Comparison of ENCODE assay signal across 12 mouse cellular contexts in genomic region chr15:85294632-85295031, GRCm38 (mm10). TPM values are rescaled to one million over a fixed set of nuclear protein-coding genes. Genes with fewer than 3 reads are reported as not detected.
DNase-seq lines count a peak whose midpoint lies in the region; ATAC-seq and TF ChIP-seq lines count a peak whose summit lies in the region.
"Had no signal": no experiment of that assay in that cellular context is flagged by ENCODE, and none has a peak within 500 bp of the region (broad histone marks: within the 10 kb centered on the region; RNA-seq: fewer than 3 reads in every experiment).

No protein-coding gene starts in this region.

- no peak overlapping the region for H3K4me3 ChIP-seq in heart, adult 2 months
- H3K4me3 ChIP-seq in liver, postnatal 0 days (ENCODE audit: low read depth, low read length): no peak overlapping the region
- no peak overlapping the region for H3K4me3 ChIP-seq in liver, embryonic 12.5 days
- H3K4me3 ChIP-seq: forebrain, embryonic 13.5 days; megakaryocyte, embryonic 14.5 days had no signal

- 80% methylated on average over 3 of the region's 3 CpGs for WGBS in heart, adult 2 months
- 83% methylated on average over 3 of the region's 3 CpGs for WGBS in liver, postnatal 0 days (ENCODE audit: insufficient replicate concordance)
- 65% methylated on average over 3 of the region's 3 CpGs for WGBS in liver, embryonic 12.5 days (ENCODE audit: insufficient replicate concordance)

- H3K27ac ChIP-seq in heart, adult 2 months: no peak overlapping the region
- H3K27ac ChIP-seq in liver, postnatal 0 days (ENCODE audit: low read depth): no peak overlapping the region
- no peak overlapping the region for H3K27ac ChIP-seq in liver, embryonic 12.5 days

- no peak for TF ChIP-seq EP300 in heart, adult 2 months (IDR thresholded peaks at IDR 0.05; ENCODE audit: insufficient read depth, low read depth, low read length)
- no peak for TF ChIP-seq EP300 in liver, postnatal 0 days (IDR thresholded peaks at IDR 0.05; ENCODE audit: low read depth)

- no peak for DNase-seq in heart, adult 2 months
- no peak for DNase-seq in heart, adult 18-20 months
- no peak for DNase-seq in liver, postnatal 0 days
- DNase-seq in A20 (ENCODE audit: low read depth, low spot score): peak; percentile 23
- DNase-seq in ZHBTc4 (ENCODE audit: low read depth, low spot score): peak; percentile 70
- DNase-seq in adrenal gland, adult 2 months: no peak
- DNase-seq in layer of hippocampus, adult 9-10 months (ENCODE audit: low spot score): no peak
- DNase-seq: adrenal gland, postnatal 10 days; cerebellum, postnatal 10 days had no signal

- TF ChIP-seq CTCF in heart, adult 2 months (IDR thresholded peaks at IDR 0.05): peak; percentile 28
- peak; percentile 32 for TF ChIP-seq CTCF in liver, postnatal 0 days (IDR thresholded peaks at IDR 0.05; ENCODE audit: low read depth)

- intact Hi-C loops in heart, adult 2 months (cut with DNase I): no loop called here

- no peak overlapping the region for H3K9ac ChIP-seq in heart, adult 2 months (ENCODE audit: low read depth, low read length)
- H3K9ac ChIP-seq in liver, postnatal 0 days (replicated peaks): no peak overlapping the region
- H3K9ac ChIP-seq in liver, embryonic 12.5 days: no peak overlapping the region
- H3K9ac ChIP-seq: forebrain, embryonic 13.5 days had no signal

- no peaks in the 10 kb centered on the region for H3K36me3 ChIP-seq in heart, adult 2 months (ENCODE audit: control insufficient read depth, insufficient read depth, low read length)
- H3K36me3 ChIP-seq in liver, postnatal 0 days (replicated peaks; ENCODE audit: insufficient read depth, low read length): no peaks in the 10 kb centered on the region
- H3K36me3 ChIP-seq in liver, embryonic 12.5 days: no peaks in the 10 kb centered on the region

- no peaks in the 10 kb centered on the region for H3K27me3 ChIP-seq in heart, adult 2 months (ENCODE audit: control insufficient read depth, insufficient read depth, low read length)
- H3K27me3 ChIP-seq in liver, postnatal 0 days (ENCODE audit: insufficient read depth, low read length): no peaks in the 10 kb centered on the region
- no peaks in the 10 kb centered on the region for H3K27me3 ChIP-seq in liver, embryonic 12.5 days (replicated peaks)
- H3K27me3 ChIP-seq: forebrain, embryonic 13.5 days had no signal

- H3K9me3 ChIP-seq in liver, postnatal 0 days (ENCODE audit: low read length): no peaks in the 10 kb centered on the region
- no peaks in the 10 kb centered on the region for H3K9me3 ChIP-seq in liver, embryonic 12.5 days (replicated peaks)
- H3K9me3 ChIP-seq: forebrain, embryonic 13.5 days; megakaryocyte, embryonic 14.5 days had no signal

- H3K4me1 ChIP-seq in heart, adult 2 months (ENCODE audit: control insufficient read depth, insufficient read depth, low read length): no peaks in the 10 kb centered on the region
- peaks cover 7% of the 10 kb centered on the region; the same call in 1 of the 2 replicates for H3K4me1 ChIP-seq in liver, postnatal 0 days (ENCODE audit: insufficient read depth)
- peaks cover 14% of the 10 kb centered on the region; the same call in 1 of the 2 replicates for H3K4me1 ChIP-seq in liver, embryonic 12.5 days
- H3K4me1 ChIP-seq: megakaryocyte, embryonic 14.5 days had no signal

- H3K79me2 ChIP-seq in heart, adult 2 months (replicated peaks; ENCODE audit: control insufficient read depth, insufficient read depth, low read length): no peaks in the 10 kb centered on the region

- no peak for TF ChIP-seq POLR2A in heart, adult 2 months (IDR thresholded peaks at IDR 0.05; ENCODE audit: insufficient read depth, low read depth, low read length)

- no peak for ATAC-seq in liver, postnatal 0 days
- ATAC-seq in liver, embryonic 12.5 days: no peak
- ATAC-seq: forebrain, embryonic 13.5 days had no signal

- H3K4me2 ChIP-seq in liver, postnatal 0 days (ENCODE audit: low read depth, low read length): no peak overlapping the region
- H3K4me2 ChIP-seq in liver, embryonic 12.5 days: no peak overlapping the region
- H3K4me2 ChIP-seq: forebrain, embryonic 13.5 days had no signal

RNA-seq across cellular contexts. Expression of gene Atxn10, which starts 41.4 kb away (rescaled TPM):
- 10 to 100 TPM; 71.7 to 82.6 TPM for total RNA-seq in heart, adult 2 months (2021)
- 52.9 and 73.7 TPM in 2 replicates for polyA plus RNA-seq in heart, adult 2 months (2012; rRNA removed)
- 10 to 100 TPM; 74.1 to 76.3 TPM for total RNA-seq in heart, adult 18-20 months (2021)
- 77.7 and 83.3 TPM in 2 replicates for polyA plus RNA-seq in liver, postnatal 0 days (2015; fragmentation: Nextera tagmentation; extraction: Ambion mirVana)
- 110 and 114 TPM in 2 replicates for polyA plus RNA-seq in liver, embryonic 12.5 days (2016; fragmentation: Nextera tagmentation; extraction: Ambion mirVana)
- total RNA-seq in adrenal gland, adult 2 months (2021): 100 to 1,000 TPM; 127 to 130 TPM
- 202 and 215 TPM in 2 replicates for polyA plus RNA-seq in adrenal gland, adult 2 months (2012; rRNA removed)

Comparison
In these comparisons a context has a peak if more than half of its experiments do, and no peak if none do; other contexts are left out.
1. DNase-seq: peak in A20 (single experiment) and ZHBTc4 (single experiment); none in heart, adult 2 months (0 of 2), heart, adult 18-20 months (0 of 2), liver, postnatal 0 days (single experiment), adrenal gland, adult 2 months (single experiment) and layer of hippocampus, adult 9-10 months (single experiment).